Mouse (Mus musculus): Measurements from ENCODE around the gene Slfn4. TPM values are rescaled to one million over a fixed set of nuclear protein-coding genes. Genes with fewer than 3 reads are reported as not detected.
"Not testable (repeated sequence)": the region's sequence is repeated elsewhere in the genome, so short reads cannot be mapped to it uniquely, and the experiment has no call there.

The Slfn4 gene
- polyA plus RNA-seq, 1 experiment from 2014 or later = 0.08 TPM

DNA sequence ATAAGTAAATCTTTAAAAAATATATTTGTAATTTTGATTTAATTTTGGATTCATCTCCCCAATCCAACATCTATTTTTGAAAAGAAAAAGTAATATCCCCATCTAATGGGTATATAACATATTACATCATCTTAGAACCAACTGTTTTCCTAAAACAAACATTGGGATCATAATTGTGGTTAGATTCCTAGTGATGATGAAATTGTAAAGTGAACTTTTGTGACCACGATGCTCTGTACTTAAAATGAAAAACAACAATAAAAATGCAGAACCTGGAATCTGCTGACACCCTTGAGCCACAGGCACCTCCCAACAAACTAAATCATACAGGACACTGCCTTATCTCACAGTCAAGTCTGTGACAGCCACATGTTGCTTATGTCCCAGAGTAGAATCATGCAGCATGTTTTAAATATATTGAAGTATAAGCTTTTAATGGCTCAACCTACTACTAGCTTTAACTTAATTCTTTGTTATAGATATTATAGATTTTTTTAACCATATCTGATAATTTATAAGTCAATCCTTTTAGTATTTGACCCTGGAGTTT, 46.4 kb downstream of the Slfn4 start:
- 69% methylated on average over 1 of the region's 1 CpGs for WGBS
- H3K27me3 ChIP-seq (replicated peaks; ENCODE audit: control insufficient read depth, insufficient read depth, low read length) = no peaks in the 10 kb centered on the region
- H3K27ac ChIP-seq (replicated peaks; ENCODE audit: low read depth, low read length) = no peak overlapping the region
- DNase-seq (ENCODE audit: low spot score) (no peak), ATAC-seq (ENCODE audit: low read depth) (no peak)
- no peaks in the 10 kb centered on the region for H3K36me3 ChIP-seq (ENCODE audit: control insufficient read depth, insufficient read depth, low read length)
- no peak overlapping the region for H3K4me2 ChIP-seq (ENCODE audit: low read depth, low read length)
- no peak overlapping the region for H3K4me3 ChIP-seq (ENCODE audit: low read depth, low read length)
- no peaks in the 10 kb centered on the region for H3K9me3 ChIP-seq (ENCODE audit: control insufficient read depth, low read length)
- no peaks in the 10 kb centered on the region for H3K4me1 ChIP-seq (ENCODE audit: control insufficient read depth, insufficient read depth, low read length)
- no peak overlapping the region for H3K9ac ChIP-seq (ENCODE audit: low read depth, low read length)

DNA sequence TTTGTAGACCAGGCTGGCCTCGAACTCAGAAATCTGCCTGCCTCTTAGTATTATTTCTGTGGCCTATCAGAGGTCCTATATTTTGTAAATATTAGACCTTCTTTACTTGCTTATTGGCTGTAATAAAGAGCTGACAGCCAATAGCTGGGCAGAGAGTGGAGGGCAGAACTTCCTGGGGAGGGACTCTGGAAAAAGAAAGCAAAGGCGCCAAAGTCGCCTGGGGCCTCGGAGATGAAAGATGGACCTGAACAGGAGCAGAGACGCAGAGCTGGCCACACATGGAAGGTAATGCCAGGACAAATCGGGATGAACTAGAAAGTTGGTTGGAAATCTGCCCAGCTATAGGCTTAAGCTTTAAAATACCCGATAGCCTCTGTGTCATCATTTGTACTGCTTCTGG, 48.4 kb downstream of the Slfn4 start:
- Histone ChIP-seq H3K36me3 (ENCODE audit: control insufficient read depth, insufficient read depth, low read length) (no peaks in the 10 kb centered on the region), H3K27me3 (replicated peaks; ENCODE audit: control insufficient read depth, insufficient read depth, low read length) (no peaks in the 10 kb centered on the region), H3K4me1 (ENCODE audit: control insufficient read depth, insufficient read depth, low read length) (no peaks in the 10 kb centered on the region), H3K9ac (ENCODE audit: low read depth, low read length) (no peak overlapping the region), H3K9me3 (ENCODE audit: control insufficient read depth, low read length) (no peaks in the 10 kb centered on the region), H3K4me3 (ENCODE audit: low read depth, low read length) (no peak overlapping the region), H3K27ac (replicated peaks; ENCODE audit: low read depth, low read length) (no peak overlapping the region), H3K4me2 (ENCODE audit: low read depth, low read length) (no peak overlapping the region)
- WGBS = 80% methylated on average over 7 of the region's 7 CpGs
- ATAC-seq (ENCODE audit: low read depth) (no peak), DNase-seq (ENCODE audit: low spot score) (no peak)

DNA sequence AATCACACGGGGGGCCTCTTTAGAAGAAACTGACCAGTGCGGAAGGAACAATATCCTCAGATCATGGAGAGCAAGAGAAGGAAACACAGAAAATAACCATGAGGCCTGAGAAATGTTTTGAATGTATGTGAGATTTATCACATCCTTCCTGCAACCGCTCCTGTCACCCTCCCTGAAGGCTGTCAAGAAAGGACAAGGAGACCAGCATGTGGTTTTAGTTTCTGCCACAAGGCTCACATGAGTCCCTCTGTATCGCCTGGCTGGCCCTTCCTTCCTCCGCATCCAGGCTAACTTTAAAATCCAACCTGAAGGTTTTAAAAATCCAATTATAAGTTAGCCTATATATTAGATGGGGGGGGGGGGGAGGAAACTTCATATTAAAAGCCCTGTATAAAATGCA, 48.8 kb downstream of the Slfn4 start:
- H3K9ac ChIP-seq (ENCODE audit: low read depth, low read length); H3K27ac ChIP-seq (replicated peaks; ENCODE audit: low read depth, low read length); ATAC-seq (ENCODE audit: low read depth); H3K4me3 ChIP-seq (ENCODE audit: low read depth, low read length); H3K36me3 ChIP-seq (ENCODE audit: control insufficient read depth, insufficient read depth, low read length); DNase-seq (ENCODE audit: low spot score); H3K27me3 ChIP-seq (replicated peaks; ENCODE audit: control insufficient read depth, insufficient read depth, low read length); H3K9me3 ChIP-seq (ENCODE audit: control insufficient read depth, low read length); H3K4me2 ChIP-seq (ENCODE audit: low read depth, low read length); H3K4me1 ChIP-seq (ENCODE audit: control insufficient read depth, insufficient read depth, low read length): not testable (repeated sequence)
- 74% methylated on average over 5 of the region's 5 CpGs for WGBS

DNA sequence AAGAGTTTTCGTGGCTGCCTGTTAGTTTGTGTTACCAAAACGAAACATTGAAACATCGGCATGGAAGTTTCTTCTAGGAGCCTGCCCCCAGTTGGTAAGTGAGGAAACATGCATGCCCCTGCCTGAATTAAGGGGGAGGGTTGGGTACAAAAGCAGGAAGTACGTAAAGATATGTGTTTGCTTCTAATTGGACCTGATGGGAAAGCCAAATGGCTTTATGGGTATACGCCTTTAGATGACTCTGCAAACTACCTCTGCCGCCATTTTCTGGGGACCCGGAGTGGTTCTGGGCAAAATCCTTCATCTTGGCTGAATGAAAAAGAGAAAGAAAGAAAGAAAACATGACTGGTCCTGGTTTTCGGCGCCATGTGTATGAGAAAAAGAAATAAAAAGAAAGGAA, 49.2 kb downstream of the Slfn4 start:
- no peak for ATAC-seq (ENCODE audit: low read depth)
- WGBS = 87% methylated on average over 9 of the region's 9 CpGs
- no peaks in the 10 kb centered on the region for H3K36me3 ChIP-seq (ENCODE audit: control insufficient read depth, insufficient read depth, low read length)

DNA sequence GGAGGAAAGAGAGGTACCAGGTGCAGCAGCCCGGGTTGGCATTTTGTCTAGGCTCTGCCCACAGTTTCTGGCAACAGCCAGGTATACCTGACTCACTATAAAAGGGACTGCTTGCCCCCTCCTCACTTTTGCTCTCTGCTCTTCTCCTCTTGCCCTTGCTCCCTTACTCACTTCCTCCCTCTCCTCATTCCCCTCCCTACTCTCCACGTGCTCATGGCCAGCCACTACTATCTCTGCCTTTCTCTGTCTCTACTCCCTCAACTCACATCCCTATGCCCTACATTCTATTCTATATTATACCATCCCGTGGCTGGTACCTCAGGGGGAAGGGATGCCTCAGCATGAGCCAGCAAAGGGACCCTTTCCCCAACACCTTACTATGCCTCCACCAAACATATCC, 49.8 kb downstream of the Slfn4 start:
- Histone ChIP-seq H3K27me3 (replicated peaks; ENCODE audit: control insufficient read depth, insufficient read depth, low read length) (no peaks in the 10 kb centered on the region), H3K27ac (replicated peaks; ENCODE audit: low read depth, low read length) (no peak overlapping the region), H3K4me3 (ENCODE audit: low read depth, low read length) (no peak overlapping the region), H3K4me2 (ENCODE audit: low read depth, low read length) (no peak overlapping the region), H3K36me3 (ENCODE audit: control insufficient read depth, insufficient read depth, low read length) (no peaks in the 10 kb centered on the region), H3K9ac (ENCODE audit: low read depth, low read length) (no peak overlapping the region), H3K4me1 (ENCODE audit: control insufficient read depth, insufficient read depth, low read length) (no peaks in the 10 kb centered on the region), H3K9me3 (ENCODE audit: control insufficient read depth, low read length) (no peaks in the 10 kb centered on the region)
- no peak for ATAC-seq (ENCODE audit: low read depth)
- 63% methylated on average over 3 of the region's 3 CpGs for WGBS
- no peak for DNase-seq (ENCODE audit: low spot score)

More for the DNA sequence above, 49.2 kb downstream of the Slfn4 start:
- no peaks in the 10 kb centered on the region for H3K27me3 ChIP-seq (replicated peaks; ENCODE audit: control insufficient read depth, insufficient read depth, low read length)
- no peaks in the 10 kb centered on the region for H3K9me3 ChIP-seq (ENCODE audit: control insufficient read depth, low read length)
- no peak overlapping the region for H3K9ac ChIP-seq (ENCODE audit: low read depth, low read length)
- no peaks in the 10 kb centered on the region for H3K4me1 ChIP-seq (ENCODE audit: control insufficient read depth, insufficient read depth, low read length)
- no peak overlapping the region for H3K4me3 ChIP-seq (ENCODE audit: low read depth, low read length)
- H3K4me2 ChIP-seq (ENCODE audit: low read depth, low read length) = no peak overlapping the region
- DNase-seq (ENCODE audit: low spot score) = no peak
- H3K27ac ChIP-seq (replicated peaks; ENCODE audit: low read depth, low read length) = no peak overlapping the region

DNA sequence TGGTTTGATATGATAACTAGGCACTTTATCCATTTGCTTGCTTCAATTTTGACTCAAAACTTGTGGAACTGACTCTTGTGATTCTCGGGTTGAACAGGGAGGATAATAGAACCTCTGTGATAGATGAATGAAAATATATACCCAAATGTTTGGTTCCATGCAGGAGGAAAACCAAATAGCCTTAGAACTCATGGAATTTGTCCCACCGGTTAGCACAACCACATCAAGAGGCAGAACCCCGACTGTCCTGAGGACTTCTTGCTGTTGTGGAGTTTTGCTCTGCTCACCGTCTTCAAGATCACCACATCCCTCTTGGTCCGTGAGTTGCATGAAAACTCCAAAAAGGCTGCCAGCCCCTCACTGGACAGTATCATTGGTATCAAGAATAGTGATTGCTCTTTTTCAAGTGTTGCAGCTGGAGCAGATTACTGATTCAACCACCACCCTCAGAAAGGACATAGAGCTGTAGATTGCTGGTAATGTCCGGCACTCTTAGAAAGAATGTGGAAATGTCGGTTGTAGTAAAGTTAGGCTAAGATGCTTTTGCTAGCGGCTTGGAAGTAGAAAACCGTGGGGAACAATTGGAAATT, 50.5 kb downstream of the Slfn4 start:
- Histone ChIP-seq H3K4me1 (ENCODE audit: control insufficient read depth, insufficient read depth, low read length) (no peaks in the 10 kb centered on the region), H3K9ac (ENCODE audit: low read depth, low read length) (no peak overlapping the region), H3K4me3 (ENCODE audit: low read depth, low read length) (no peak overlapping the region), H3K36me3 (ENCODE audit: control insufficient read depth, insufficient read depth, low read length) (no peaks in the 10 kb centered on the region), H3K9me3 (ENCODE audit: control insufficient read depth, low read length) (no peaks in the 10 kb centered on the region), H3K4me2 (ENCODE audit: low read depth, low read length) (no peak overlapping the region), H3K27me3 (replicated peaks; ENCODE audit: control insufficient read depth, insufficient read depth, low read length) (no peaks in the 10 kb centered on the region), H3K27ac (replicated peaks; ENCODE audit: low read depth, low read length) (no peak overlapping the region)
- ATAC-seq (ENCODE audit: low read depth) (no peak), DNase-seq (ENCODE audit: low spot score) (no peak)
- 86% methylated on average over 9 of the region's 9 CpGs for WGBS

DNA sequence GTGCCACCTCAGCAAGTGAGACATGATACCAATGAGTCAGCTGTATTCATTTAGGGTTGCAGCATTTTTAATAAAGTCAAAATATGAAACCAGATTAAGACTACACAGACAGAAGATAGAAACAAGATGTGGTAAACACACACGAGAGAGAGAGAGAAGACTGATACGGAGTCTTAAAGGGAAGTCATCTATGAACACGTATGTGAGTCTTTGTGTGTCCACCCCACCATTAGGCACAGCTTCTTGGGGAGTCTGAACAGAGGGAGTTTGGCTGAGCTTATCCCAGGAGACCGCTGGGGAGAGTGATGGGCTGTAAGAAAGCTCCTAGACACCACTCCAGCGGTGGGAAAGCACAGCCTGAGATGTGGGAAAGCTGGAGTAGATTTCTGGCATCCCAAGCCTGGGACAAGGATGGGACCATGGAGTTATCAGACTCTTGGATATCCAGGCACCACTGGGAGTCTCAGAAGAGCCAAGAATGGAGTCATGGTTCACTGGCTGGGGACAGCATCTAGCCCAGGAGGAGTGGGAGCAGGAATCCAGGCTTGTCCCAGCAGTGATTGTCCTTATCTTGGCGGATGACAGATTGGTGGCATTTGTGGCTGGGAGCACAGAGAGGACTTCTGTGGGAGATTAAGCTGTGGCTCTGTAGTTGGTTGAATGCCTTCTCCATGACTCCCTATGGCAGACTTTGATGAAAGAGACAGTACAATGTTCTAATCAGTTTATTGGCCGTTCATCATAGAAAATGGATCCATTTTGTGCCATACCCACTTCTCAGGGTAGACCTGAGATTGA, 53.1 kb downstream of the Slfn4 start:
- no peak overlapping the region for H3K9ac ChIP-seq (ENCODE audit: low read depth, low read length)
- ATAC-seq (ENCODE audit: low read depth) (no peak), DNase-seq (ENCODE audit: low spot score) (no peak)
- H3K4me3 ChIP-seq (ENCODE audit: low read depth, low read length) = no peak overlapping the region
- no peak overlapping the region for H3K4me2 ChIP-seq (ENCODE audit: low read depth, low read length)
- no peaks in the 10 kb centered on the region for H3K9me3 ChIP-seq (ENCODE audit: control insufficient read depth, low read length)
- H3K4me1 ChIP-seq (ENCODE audit: control insufficient read depth, insufficient read depth, low read length) = no peaks in the 10 kb centered on the region
- H3K27me3 ChIP-seq (replicated peaks; ENCODE audit: control insufficient read depth, insufficient read depth, low read length) = no peaks in the 10 kb centered on the region
- no peak overlapping the region for H3K27ac ChIP-seq (replicated peaks; ENCODE audit: low read depth, low read length)
- 82% methylated on average over 7 of the region's 7 CpGs for WGBS
- no peaks in the 10 kb centered on the region for H3K36me3 ChIP-seq (ENCODE audit: control insufficient read depth, insufficient read depth, low read length)

DNA sequence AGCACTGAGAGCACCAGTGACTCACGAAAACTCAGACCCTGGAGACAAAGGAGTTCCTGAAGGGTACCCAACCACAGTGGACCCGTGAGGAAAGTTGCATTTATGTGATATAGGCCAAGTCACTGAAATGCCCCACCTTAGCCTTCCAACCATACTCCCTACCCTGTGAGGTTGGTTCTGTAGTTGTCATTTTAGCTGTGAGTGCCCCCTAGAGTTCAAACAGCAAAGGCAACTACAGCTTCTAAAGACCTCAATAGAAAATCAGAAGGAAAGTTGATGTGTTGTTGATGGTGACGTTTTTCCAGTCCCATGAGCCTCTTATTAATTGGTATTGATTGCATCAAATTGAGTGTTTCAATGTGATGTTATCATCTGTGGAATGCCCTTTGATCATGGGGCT, 56.0 kb downstream of the Slfn4 start:
- peak; percentile 2 for DNase-seq (ENCODE audit: low spot score)
- no peak for ATAC-seq (ENCODE audit: low read depth)
- Histone ChIP-seq H3K27me3 (replicated peaks; ENCODE audit: control insufficient read depth, insufficient read depth, low read length) (no peaks in the 10 kb centered on the region), H3K9ac (ENCODE audit: low read depth, low read length) (no peak overlapping the region), H3K4me2 (ENCODE audit: low read depth, low read length) (no peak overlapping the region), H3K4me1 (ENCODE audit: control insufficient read depth, insufficient read depth, low read length) (no peaks in the 10 kb centered on the region), H3K9me3 (ENCODE audit: control insufficient read depth, low read length) (no peaks in the 10 kb centered on the region), H3K4me3 (ENCODE audit: low read depth, low read length) (no peak overlapping the region), H3K27ac (replicated peaks; ENCODE audit: low read depth, low read length) (no peak overlapping the region), H3K36me3 (ENCODE audit: control insufficient read depth, insufficient read depth, low read length) (no peaks in the 10 kb centered on the region)
- WGBS = 62% methylated on average over 3 of the region's 3 CpGs

DNA sequence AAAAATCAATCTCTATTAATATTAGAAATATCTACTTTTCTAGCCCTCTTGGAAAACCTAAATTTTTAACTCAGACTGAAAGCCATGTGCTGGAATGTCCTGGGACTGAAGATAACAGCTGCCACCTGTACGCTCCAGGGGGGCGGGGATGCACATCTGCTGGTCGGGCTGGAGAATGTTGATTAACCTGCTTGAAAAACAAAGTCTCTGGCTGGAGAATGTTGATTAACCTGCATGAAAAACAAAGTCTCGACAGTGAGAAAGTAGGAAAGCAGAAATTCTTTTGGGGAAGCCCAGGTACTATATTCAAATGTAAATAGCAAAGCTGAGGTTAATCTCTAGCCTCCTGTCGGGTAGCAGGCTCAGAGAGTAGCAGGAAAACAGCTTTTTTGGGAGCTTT, 58.6 kb downstream of the Slfn4 start:
- not testable (repeated sequence) for H3K27me3 ChIP-seq (replicated peaks; ENCODE audit: control insufficient read depth, insufficient read depth, low read length); H3K4me2 ChIP-seq (ENCODE audit: low read depth, low read length)
- 27% methylated on average over 5 of the region's 5 CpGs for WGBS

More for the DNA sequence above, 58.6 kb downstream of the Slfn4 start:
- H3K36me3 ChIP-seq (ENCODE audit: control insufficient read depth, insufficient read depth, low read length); ATAC-seq (ENCODE audit: low read depth); H3K4me3 ChIP-seq (ENCODE audit: low read depth, low read length); H3K9ac ChIP-seq (ENCODE audit: low read depth, low read length); H3K27ac ChIP-seq (replicated peaks; ENCODE audit: low read depth, low read length); H3K4me1 ChIP-seq (ENCODE audit: control insufficient read depth, insufficient read depth, low read length); H3K9me3 ChIP-seq (ENCODE audit: control insufficient read depth, low read length): not testable (repeated sequence)
- DNase-seq (ENCODE audit: low spot score) = peak; percentile 2
